Mouse (Mus musculus) Patski (cell line): ENCODE measurements around the gene Adcy5. TPM values are rescaled to one million over a fixed set of nuclear protein-coding genes. Genes with fewer than 3 reads are reported as not detected.

Experiments used
- ATAC-seq: fragments of 100-300 bp; one replicate; pipeline ENCODE4 v1.8.0; 2021
- CTCF ChIA-PET: fragments of 350-600 bp; sonication (Branson Sonifier 250); formaldehyde crosslinking; loops from one replicate; lab custom pipeline; 2022; ENCODE audit warnings: inconsistent platforms; lab: Charles Lee
- POLR2A ChIA-PET: fragments of 350-600 bp; sonication (Branson Sonifier 250); formaldehyde crosslinking; loops from one replicate; lab custom pipeline; 2022; ENCODE audit warnings: antibody characterized with exemption, inconsistent platforms; lab: Charles Lee
- DNase-seq: peaks from one replicate; pipeline ENCODE4 v3.0.0-alpha.2; 2011; ENCODE audit warnings: low read depth, low spot score
- H3K27me3 ChIP-seq: fragments of 371-371 bp; one replicate; pipeline ENCODE4 v1.5.1; 2021
- CTCF ChIP-seq: fragments of 100-300 bp; IDR thresholded peaks from one replicate; pipeline ENCODE4 v1.5.1; 2021
- in situ Hi-C: fragments of 300-500 bp; cut with MboI; formaldehyde crosslinking; loops from 3 replicates; pipeline ENCODE4 v1.11.1; 2018; ENCODE audit warnings: low pct_unique_long_range_greater_than_20kb, mixed read lengths
- polyA plus RNA-seq: library from polyadenylated mRNA; unstranded; gene quantifications from one replicate; pipeline ENCODE4 v1.2.3, GENCODE M21; 2021

Gene Adcy5
- polyA plus RNA-seq, 1 experiment from 2014 or later: 0.05 TPM

GRCm38 (mm10) chr16:35302441-35303280 lies 148.0 kb downstream of the Adcy5 start:
- no peaks in the 10 kb centered on the region for H3K27me3 ChIP-seq
- no peak for TF ChIP-seq CTCF
- ATAC-seq: no peak
- CTCF ChIA-PET: no interaction called here
- POLR2A ChIA-PET: no interaction called here
- in situ Hi-C loops: no loop called here
- no peak for DNase-seq

- ChIA-PET CTCF (no interaction called here), POLR2A (no interaction called here)
- no peak for DNase-seq
- in situ Hi-C loops: no loop called here
- ATAC-seq: no peak
- H3K27me3 ChIP-seq: no peaks in the 10 kb centered on the region
- TF ChIP-seq CTCF: no peak
Observed at GRCm38 (mm10) chr16:35303721-35304120, 149.0 kb downstream of the Adcy5 start.

GRCm38 (mm10) chr16:35304416-35304815 lies 149.7 kb downstream of the Adcy5 start:
- ChIA-PET CTCF (no interaction called here), POLR2A (no interaction called here)
- TF ChIP-seq CTCF: no peak
- ATAC-seq (no peak), DNase-seq (no peak)
- in situ Hi-C loops: no loop called here
- H3K27me3 ChIP-seq: no peaks in the 10 kb centered on the region

- POLR2A ChIA-PET: no interaction called here
- TF ChIP-seq CTCF: no peak
- DNase-seq: no peak
- no peak for ATAC-seq
- CTCF ChIA-PET: no interaction called here
- H3K27me3 ChIP-seq: no peaks in the 10 kb centered on the region
- in situ Hi-C loops: no loop called here
Observed at GRCm38 (mm10) chr16:35305226-35305625, 150.5 kb downstream of the Adcy5 start.

- no peak for TF ChIP-seq CTCF
- in situ Hi-C loops: no loop called here
- no peak for DNase-seq
- ATAC-seq: no peak
- ChIA-PET POLR2A (no interaction called here), CTCF (interaction anchor here (1.0 kb wide), 1 partner anchor 11 kb away, joined by 3 read pairs; no protein-coding TSS in a partner anchor)
- no peaks in the 10 kb centered on the region for H3K27me3 ChIP-seq
Observed at GRCm38 (mm10) chr16:35306631-35307030, 152.0 kb downstream of the Adcy5 start.

GRCm38 (mm10) chr16:35307331-35307730 lies 152.7 kb downstream of the Adcy5 start:
- ChIA-PET CTCF (no interaction called here), POLR2A (no interaction called here)
- TF ChIP-seq CTCF: no peak
- in situ Hi-C loops: no loop called here
- no peak for ATAC-seq
- no peaks in the 10 kb centered on the region for H3K27me3 ChIP-seq
- DNase-seq: no peak

- no peak for DNase-seq
- POLR2A ChIA-PET: no interaction called here
- no peaks in the 10 kb centered on the region for H3K27me3 ChIP-seq
- no peak for ATAC-seq
- in situ Hi-C loops: no loop called here
- no peak for TF ChIP-seq CTCF
- CTCF ChIA-PET: no interaction called here
Observed at GRCm38 (mm10) chr16:35308016-35308415, 153.3 kb downstream of the Adcy5 start.

- in situ Hi-C loops: no loop called here
- TF ChIP-seq CTCF: no peak
- ChIA-PET POLR2A (no interaction called here), CTCF (no interaction called here)
- H3K27me3 ChIP-seq: no peaks in the 10 kb centered on the region
- ATAC-seq (no peak), DNase-seq (no peak)
Observed at GRCm38 (mm10) chr16:35308486-35309143, 153.9 kb downstream of the Adcy5 start.

- ChIA-PET POLR2A (interaction anchor here (0.6 kb wide), 1 partner anchor 15 kb away, joined by 3 read pairs; no protein-coding TSS in a partner anchor), CTCF (no interaction called here)
- no peak for ATAC-seq
- TF ChIP-seq CTCF: no peak
- H3K27me3 ChIP-seq: no peaks in the 10 kb centered on the region
- in situ Hi-C loops: loop anchor here (10.0 kb wide), 1 partner anchor 315 kb away; no protein-coding TSS in a partner anchor
- DNase-seq: no peak
Observed at GRCm38 (mm10) chr16:35309634-35310033, 155.0 kb downstream of the Adcy5 start.

- ChIA-PET POLR2A (no interaction called here), CTCF (no interaction called here)
- ATAC-seq (no peak), DNase-seq (no peak)
- H3K27me3 ChIP-seq: no peaks in the 10 kb centered on the region
- in situ Hi-C loops: loop anchor here (10.0 kb wide), 1 partner anchor 314 kb away; no protein-coding TSS in a partner anchor
- TF ChIP-seq CTCF: no peak
Observed at GRCm38 (mm10) chr16:35310551-35311110, 156.0 kb downstream of the Adcy5 start.

GRCm38 (mm10) chr16:35311586-35311985 lies 156.9 kb downstream of the Adcy5 start:
- in situ Hi-C loops: loop anchor here (10.0 kb wide), 1 partner anchor 313 kb away; no protein-coding TSS in a partner anchor
- ChIA-PET POLR2A (no interaction called here), CTCF (no interaction called here)
- H3K27me3 ChIP-seq: no peaks in the 10 kb centered on the region
- ATAC-seq (no peak), DNase-seq (no peak)
- no peak for TF ChIP-seq CTCF
